Mouse (Mus musculus) B cell, adult (primary cell): ENCODE results near the gene Asmt. TPM values are rescaled to one million over a fixed set of nuclear protein-coding genes. Genes with fewer than 3 reads are reported as not detected.

Experiments used
- total RNA-seq: library from RNA; stranded (reverse); gene quantifications from 4 replicates; pipeline ENCODE4 v1.2.4, GENCODE M21; 2023; ENCODE audit not compliant: inconsistent age

Gene Asmt
- total RNA-seq: 1.5 to 4.1 TPM (median 3.4 TPM) in 4 replicates

GRCm38 (mm10) chrX:170672594-170673092, at the start of gene Asmt:
Gene Asmt, plus strand, starts transcription at chrX:170672644.

